Mouse (Mus musculus): ENCODE measurements at regions not wholly inside any gene's neighbourhood (a gene's known extent, or its start where the extent isn't known, plus 50 kb on each side); places are given as distances from the start of the nearest gene placed in this dataset.
"Not testable (repeated sequence)": the region's sequence is repeated elsewhere in the genome, so short reads cannot be mapped to it uniquely, and the experiment has no call there.

DNA sequence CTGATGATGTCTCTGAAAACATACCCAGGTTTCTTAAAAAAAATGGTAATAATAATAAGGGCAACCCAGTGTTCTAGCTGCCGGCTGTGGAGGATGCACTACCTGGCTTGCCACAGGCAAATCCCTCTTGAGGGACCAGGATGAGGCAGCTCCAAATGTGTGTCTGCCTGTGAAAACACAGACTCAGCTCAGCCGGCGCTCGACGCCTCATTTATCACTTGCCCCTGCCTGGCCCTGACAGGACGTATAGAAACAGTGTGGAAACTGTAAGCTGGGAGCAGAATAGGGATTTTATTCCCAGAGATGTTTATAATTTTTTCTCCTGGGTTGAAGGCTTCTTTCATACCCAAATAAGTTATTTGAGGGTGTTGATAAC lies 167.2 kb upstream of the Sulf2 start:
- DNase-seq (ENCODE audit: low spot score) = no peak

DNA sequence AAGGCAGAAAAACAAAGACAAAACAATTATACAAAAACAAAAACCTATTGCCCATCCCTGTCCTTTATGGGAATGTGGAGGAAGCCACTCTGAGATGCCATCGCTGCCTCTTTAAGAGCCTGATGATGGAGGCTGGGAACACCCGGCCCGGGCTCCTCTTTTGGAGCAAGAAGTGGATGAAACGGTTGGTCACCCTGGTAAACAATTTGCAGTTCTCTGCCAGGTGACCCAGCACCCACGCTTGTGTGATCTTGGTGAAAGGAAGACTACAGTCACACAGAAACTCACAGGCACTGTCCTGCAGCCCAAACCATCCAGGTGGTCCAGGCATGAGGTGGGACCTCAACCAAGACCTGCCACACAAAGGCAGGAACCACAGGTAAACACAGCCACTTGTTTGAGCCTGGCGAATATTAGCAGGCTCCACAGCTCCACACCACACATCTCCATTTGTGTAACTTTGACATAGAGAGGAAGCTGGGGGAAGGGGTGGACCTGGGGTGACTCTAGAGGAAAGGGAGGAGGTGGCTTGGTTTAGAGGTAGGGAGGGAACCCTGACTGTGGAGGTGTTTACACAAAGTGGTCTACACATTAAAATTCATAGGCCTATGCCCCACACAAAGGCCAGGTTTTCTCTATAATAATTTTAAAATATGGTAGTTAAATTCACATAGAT lies 166.7 kb upstream of the Sulf2 start:
- DNase-seq (ENCODE audit: low spot score) = no peak

GRCm38 (mm10) chr2:166316409-166316916 lies 161.0 kb upstream of the Sulf2 start:
- DNase-seq (ENCODE audit: low spot score) = no peak

- DNase-seq (ENCODE audit: low spot score) = no peak
Measured at GRCm38 (mm10) chr2:166310438-166310837, 155.0 kb upstream of the Sulf2 start.

- DNase-seq (ENCODE audit: low spot score) = no peak
Measured at GRCm38 (mm10) chr2:166309882-166310281, 154.4 kb upstream of the Sulf2 start.

GRCm38 (mm10) chr2:166307551-166307950 lies 152.1 kb upstream of the Sulf2 start:
- DNase-seq (ENCODE audit: low spot score) = no peak

DNA sequence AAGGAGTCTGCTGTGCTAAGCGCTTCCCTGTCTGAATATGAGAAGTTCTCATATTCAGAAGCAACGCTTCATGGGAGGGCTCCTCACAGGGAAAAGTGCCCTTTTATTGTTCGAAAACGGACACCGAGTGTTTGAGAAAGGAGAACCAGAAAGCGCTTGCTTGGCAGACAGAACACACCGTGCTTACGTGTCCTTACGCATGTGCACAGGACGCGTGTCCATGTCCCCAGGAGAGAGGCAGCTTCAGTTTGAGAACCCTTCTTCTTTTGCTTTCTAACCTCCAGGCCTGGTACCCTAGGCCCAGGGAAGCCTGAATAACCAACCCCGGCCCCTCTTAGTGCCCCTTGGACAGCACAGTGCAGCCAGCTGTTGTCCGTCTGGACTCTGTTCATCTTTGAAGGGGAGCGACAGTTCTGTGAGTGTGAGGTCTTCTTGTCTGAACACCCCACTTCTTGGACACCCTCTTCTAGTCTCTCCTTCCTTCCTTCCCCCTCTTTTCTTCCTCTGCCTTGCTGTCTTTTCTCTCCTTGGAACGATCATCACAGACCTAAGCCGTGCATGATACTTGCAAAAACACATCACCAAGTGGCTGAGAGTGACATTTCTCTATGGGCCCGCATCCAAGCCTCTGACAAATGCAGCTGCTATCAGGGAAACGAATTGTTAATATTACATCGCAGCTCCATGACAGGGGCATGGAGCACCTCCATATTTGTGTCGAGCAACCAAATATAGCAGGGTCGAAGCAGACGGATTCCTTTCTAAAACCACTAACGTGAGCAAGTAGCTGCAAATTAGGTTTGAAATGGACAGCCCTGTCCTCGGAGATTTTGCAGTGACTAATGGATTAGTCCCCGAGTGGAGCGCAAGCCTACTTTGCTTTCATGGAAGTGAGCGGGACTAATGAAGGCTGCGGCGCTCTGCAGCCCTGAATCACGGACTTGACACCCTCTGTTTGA lies 149.9 kb upstream of the Sulf2 start:
- no peak for DNase-seq (ENCODE audit: low spot score)

GRCm38 (mm10) chr2:166303854-166304253 lies 148.4 kb upstream of the Sulf2 start:
- DNase-seq (ENCODE audit: low spot score) = no peak

DNA sequence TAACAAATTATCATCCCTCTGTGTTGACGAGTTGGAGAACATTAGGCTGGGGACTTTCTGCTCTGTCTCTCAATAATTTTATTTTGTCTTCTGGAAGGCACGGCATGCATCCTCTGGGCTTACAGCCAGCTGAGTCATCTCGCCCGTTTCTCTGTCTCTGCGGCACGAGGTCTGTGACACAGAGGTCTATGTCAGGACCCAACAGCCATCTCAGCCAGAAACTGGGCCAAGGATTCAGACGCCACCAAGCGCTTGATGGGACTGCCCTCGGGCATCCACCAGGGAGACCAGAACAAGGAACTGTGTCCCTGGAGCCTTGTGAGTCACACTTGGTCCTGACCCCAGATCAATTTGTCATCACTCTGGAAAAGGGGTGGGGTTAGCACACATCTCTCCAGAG lies 145.7 kb upstream of the Sulf2 start:
- DNase-seq (ENCODE audit: low spot score) = no peak

GRCm38 (mm10) chr2:166294672-166295071 lies 139.2 kb upstream of the Sulf2 start:
- DNase-seq (ENCODE audit: low spot score) = no peak

DNA sequence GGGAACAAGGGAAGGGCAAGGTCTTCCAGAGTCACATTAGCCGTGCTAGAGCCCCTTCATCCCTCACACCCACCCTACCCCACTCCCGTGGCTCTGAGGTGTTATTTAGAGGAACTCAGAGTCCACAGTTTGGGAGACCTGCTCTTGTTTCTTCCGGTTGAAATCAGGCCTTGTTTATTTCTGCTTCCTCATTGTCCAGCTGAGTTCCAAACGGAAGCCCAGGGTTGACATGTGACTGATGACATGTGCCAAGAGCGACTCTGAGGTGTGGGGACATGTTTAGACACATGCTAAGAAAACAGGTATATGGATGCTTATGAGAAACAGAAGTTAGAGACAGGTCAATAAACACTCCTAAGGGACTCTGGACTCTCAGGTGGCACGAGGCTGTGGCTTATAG lies 137.5 kb upstream of the Sulf2 start:
- DNase-seq (ENCODE audit: low spot score) = no peak

GRCm38 (mm10) chr2:166291266-166291665 lies 135.8 kb upstream of the Sulf2 start:
- DNase-seq (ENCODE audit: low spot score) = no peak

- DNase-seq (ENCODE audit: low spot score) = no peak
Measured at GRCm38 (mm10) chr2:166290826-166291225, 135.4 kb upstream of the Sulf2 start.

GRCm38 (mm10) chr2:166289198-166289597 lies 133.7 kb upstream of the Sulf2 start:
- DNase-seq (ENCODE audit: low spot score) = no peak

DNA sequence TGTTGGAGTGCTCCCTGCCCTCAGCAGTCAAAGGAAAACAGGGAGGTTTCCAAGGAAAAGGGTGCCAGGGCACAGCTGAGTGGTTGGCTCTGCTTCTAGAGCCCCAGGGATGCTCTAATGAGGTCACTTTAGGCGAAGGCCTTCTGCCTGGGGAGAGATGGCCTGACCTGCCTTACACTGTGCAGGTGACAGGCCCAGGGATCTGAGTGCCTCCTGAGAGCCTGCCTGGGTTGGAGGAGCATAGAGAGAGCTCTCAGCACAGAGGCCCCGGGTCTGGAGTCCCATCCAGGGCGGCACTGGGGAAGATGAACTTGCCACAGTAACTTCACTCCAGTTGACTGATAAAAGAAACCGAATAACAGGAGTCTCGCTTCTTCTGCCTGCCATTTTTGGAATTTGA lies 125.7 kb upstream of the Sulf2 start:
- not testable (repeated sequence) for DNase-seq (ENCODE audit: low spot score)

DNA sequence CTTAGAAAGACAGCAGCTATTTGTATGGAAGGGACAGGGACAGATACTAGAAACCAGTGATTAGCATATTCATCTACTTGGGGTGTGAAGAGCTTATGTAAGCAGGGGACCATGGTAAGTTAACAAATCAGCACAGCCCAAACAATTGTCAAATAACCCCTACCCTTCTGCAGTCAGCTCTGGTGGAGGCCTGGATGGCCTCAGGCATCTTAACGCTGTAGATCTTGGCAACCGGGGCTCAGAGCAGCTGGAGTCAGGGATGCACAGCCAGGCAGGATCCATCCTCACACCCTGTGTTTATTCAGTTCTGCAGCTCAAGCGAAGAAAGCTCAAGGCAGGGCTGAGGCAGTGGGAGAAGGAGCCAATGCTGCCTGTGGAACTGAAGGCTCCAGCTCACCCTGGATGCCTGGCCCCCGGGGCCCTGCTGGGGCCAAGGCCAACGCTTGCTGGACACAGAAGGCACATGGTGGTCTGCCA lies 125.2 kb upstream of the Sulf2 start:
- no peak for DNase-seq (ENCODE audit: low spot score)

DNA sequence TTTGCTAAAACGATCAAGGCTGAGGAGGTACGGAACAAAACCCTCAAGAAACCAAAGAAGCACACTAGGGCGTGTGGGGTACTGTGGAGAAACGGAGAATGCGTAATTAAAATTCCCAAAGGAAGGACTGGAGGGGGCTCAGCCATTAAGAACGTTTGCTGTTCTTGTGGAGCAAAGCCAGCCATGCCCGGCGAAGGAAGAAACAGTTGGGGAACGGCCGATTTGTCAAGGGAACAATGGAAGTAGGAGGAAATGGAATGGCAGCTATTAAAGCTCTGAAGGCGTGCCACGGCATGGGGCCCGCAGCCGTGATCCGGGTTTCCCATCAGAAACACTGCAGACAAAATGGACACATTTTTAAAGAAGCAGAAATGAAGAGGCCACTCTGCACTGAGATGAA lies 124.2 kb upstream of the Sulf2 start:
- DNase-seq (ENCODE audit: low spot score) = no peak

- no peak for DNase-seq (ENCODE audit: low spot score)
Measured at GRCm38 (mm10) chr2:166275398-166275797, 119.9 kb upstream of the Sulf2 start.

DNA sequence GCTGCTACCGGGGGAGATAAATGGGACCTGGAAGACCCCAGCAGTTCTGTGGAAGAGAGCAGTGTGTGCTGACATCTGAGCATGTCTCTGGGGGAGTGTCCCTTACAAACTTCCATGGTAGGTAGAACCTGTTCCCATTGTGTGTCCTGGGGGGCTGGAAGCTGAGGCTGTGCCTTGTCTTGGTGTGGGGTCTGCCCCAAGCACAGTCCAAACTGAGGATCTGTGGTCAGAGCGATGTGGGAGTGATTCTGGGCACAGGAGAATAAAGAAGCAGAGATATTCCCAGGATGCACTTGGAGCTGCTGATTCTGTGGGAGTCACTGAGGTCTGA lies 118.5 kb upstream of the Sulf2 start:
- DNase-seq (ENCODE audit: low spot score) = no peak

- no peak for DNase-seq (ENCODE audit: low spot score)
Measured at GRCm38 (mm10) chr2:166273312-166274015, 118.0 kb upstream of the Sulf2 start.

DNA sequence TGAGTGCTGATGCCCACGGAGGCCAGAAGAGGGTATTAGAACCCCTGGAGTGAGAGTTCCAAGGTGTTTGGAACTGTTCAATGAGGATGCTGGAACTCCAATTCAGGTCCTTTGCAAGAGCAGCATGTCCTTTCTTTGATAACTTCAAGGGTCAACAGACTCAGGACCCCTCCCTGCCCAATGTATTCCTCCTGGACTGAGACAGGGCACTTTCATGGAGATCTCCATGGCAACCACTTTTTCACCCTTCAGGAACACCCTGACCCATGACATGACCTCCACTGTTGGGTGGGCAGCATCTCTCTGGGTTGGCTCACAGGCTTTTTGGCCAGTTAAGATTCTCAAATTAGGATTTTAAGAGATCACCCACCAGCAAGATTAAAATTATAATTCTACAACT lies 117.4 kb upstream of the Sulf2 start:
- DNase-seq (ENCODE audit: low spot score) = no peak

GRCm38 (mm10) chr2:166272190-166272543 lies 116.7 kb upstream of the Sulf2 start:
- DNase-seq (ENCODE audit: low spot score) = no peak
